Comparison of ENCODE assay signal across 9 mouse cellular contexts in genomic region chr9:33000691-33001164, GRCm38 (mm10).
DNase-seq lines count a peak whose midpoint lies in the region.
"Had no signal": no experiment of that assay in that cellular context is flagged by ENCODE, and none has a peak within 500 bp of the region (broad histone marks: within the 10 kb centered on the region; RNA-seq: fewer than 3 reads in every experiment).

No protein-coding gene starts in this region.

- peak; percentile 39 for DNase-seq in testis, postnatal 10 days (ENCODE audit: low spot score)
- DNase-seq in testis, postnatal 14 days (ENCODE audit: low spot score) = no peak
- DNase-seq in heart, adult 9 months (ENCODE audit: low spot score in 2 of 2) = peak; percentile 50 to 51
- DNase-seq in kidney, postnatal 14 days = peak; percentile 24
- DNase-seq in urinary bladder, adult 2 months (ENCODE audit: low spot score) = no peak
- DNase-seq in layer of hippocampus, adult 9-11 months = no peak
- DNase-seq in urinary bladder, postnatal 10 days (ENCODE audit: low spot score) = no peak
- DNase-seq in spleen, postnatal 14 days (ENCODE audit: low spot score in 2 of 2) = no peak
- DNase-seq: cerebellum, adult 18-20 months had no signal

Comparison
In these comparisons a context has a peak if more than half of its experiments do, and no peak if none do; other contexts are left out.
1. DNase-seq: peak in testis, postnatal 10 days (single experiment), heart, adult 9 months (2 of 2) and kidney, postnatal 14 days (single experiment); none in testis, postnatal 14 days (single experiment), urinary bladder, adult 2 months (single experiment), layer of hippocampus, adult 9-11 months (single experiment), urinary bladder, postnatal 10 days (single experiment) and spleen, postnatal 14 days (0 of 2).